23 mouse cellular contexts compared by ENCODE assay signal in genomic region chr15:72264619-72265018, GRCm38 (mm10).
DNase-seq lines count a peak whose midpoint lies in the region; ATAC-seq and TF ChIP-seq lines count a peak whose summit lies in the region.
"Had no signal": no experiment of that assay in that cellular context is flagged by ENCODE, and none has a peak within 500 bp of the region (broad histone marks: within the 10 kb centered on the region; RNA-seq: fewer than 3 reads in every experiment).

No protein-coding gene starts in this region.

- TF ChIP-seq POLR2A in brain, embryonic 14.5 days (IDR thresholded peaks at IDR 0.05; ENCODE audit: borderline replicate concordance, extremely low read depth, insufficient read depth, insufficient read length, poor library complexity, severe bottlenecking) = no peak

- H3K27ac ChIP-seq in forebrain, postnatal 0 days (ENCODE audit: low read depth, low read length) = peak overlapping the region; percentile 40; the same call in 1 of the 2 replicates
- H3K27ac ChIP-seq in forebrain, embryonic 15.5 days (replicated peaks) = no peak overlapping the region
- H3K27ac ChIP-seq in hindbrain, postnatal 0 days = no peak overlapping the region
- H3K27ac ChIP-seq in hindbrain, embryonic 12.5 days = no peak overlapping the region
- H3K27ac ChIP-seq: embryonic facial prominence, embryonic 12.5 days; gastrocnemius, adult 2 months; heart, embryonic 13.5 days; hindbrain, embryonic 13.5 days; intestine, embryonic 15.5 days had no signal

- no peak overlapping the region for H3K9ac ChIP-seq in forebrain, postnatal 0 days
- no peak overlapping the region for H3K9ac ChIP-seq in forebrain, embryonic 15.5 days (replicated peaks)
- H3K9ac ChIP-seq in hindbrain, postnatal 0 days (replicated peaks; ENCODE audit: low read length) = no peak overlapping the region
- no peak overlapping the region for H3K9ac ChIP-seq in hindbrain, embryonic 12.5 days
- H3K9ac ChIP-seq: embryonic facial prominence, embryonic 12.5 days; heart, embryonic 13.5 days; hindbrain, embryonic 13.5 days; intestine, embryonic 15.5 days had no signal

- no peak overlapping the region for H3K4me2 ChIP-seq in forebrain, postnatal 0 days (ENCODE audit: low read depth)
- H3K4me2 ChIP-seq in forebrain, embryonic 15.5 days (replicated peaks) = no peak overlapping the region
- H3K4me2 ChIP-seq in hindbrain, postnatal 0 days (ENCODE audit: low read depth, low read length) = no peak overlapping the region
- no peak overlapping the region for H3K4me2 ChIP-seq in hindbrain, embryonic 12.5 days (replicated peaks)
- H3K4me2 ChIP-seq: embryonic facial prominence, embryonic 12.5 days; heart, embryonic 13.5 days; hindbrain, embryonic 13.5 days; intestine, embryonic 15.5 days had no signal

- H3K27me3 ChIP-seq in forebrain, postnatal 0 days (ENCODE audit: insufficient read depth, low read length) = no peaks in the 10 kb centered on the region
- H3K27me3 ChIP-seq in forebrain, embryonic 15.5 days = no peaks in the 10 kb centered on the region
- H3K27me3 ChIP-seq in hindbrain, postnatal 0 days (ENCODE audit: insufficient read depth, low read length) = no peaks in the 10 kb centered on the region
- no peaks in the 10 kb centered on the region for H3K27me3 ChIP-seq in hindbrain, embryonic 12.5 days
- H3K27me3 ChIP-seq: embryonic facial prominence, embryonic 12.5 days; heart, embryonic 13.5 days; hindbrain, embryonic 13.5 days; intestine, embryonic 15.5 days; Patski had no signal

- no peaks in the 10 kb centered on the region for H3K36me3 ChIP-seq in forebrain, postnatal 0 days (ENCODE audit: insufficient read depth)
- H3K36me3 ChIP-seq in forebrain, embryonic 15.5 days = no peaks in the 10 kb centered on the region
- no peaks in the 10 kb centered on the region for H3K36me3 ChIP-seq in hindbrain, postnatal 0 days (ENCODE audit: insufficient read depth, low read length)
- no peaks in the 10 kb centered on the region for H3K36me3 ChIP-seq in hindbrain, embryonic 12.5 days
- H3K36me3 ChIP-seq: embryonic facial prominence, embryonic 12.5 days; heart, embryonic 13.5 days; hindbrain, embryonic 13.5 days; intestine, embryonic 15.5 days had no signal

- H3K4me1 ChIP-seq in forebrain, postnatal 0 days (ENCODE audit: insufficient read depth) = no peaks in the 10 kb centered on the region
- no peaks in the 10 kb centered on the region for H3K4me1 ChIP-seq in forebrain, embryonic 15.5 days
- no peaks in the 10 kb centered on the region for H3K4me1 ChIP-seq in hindbrain, postnatal 0 days (ENCODE audit: insufficient read depth, low read length)
- H3K4me1 ChIP-seq in hindbrain, embryonic 12.5 days = no peaks in the 10 kb centered on the region
- H3K4me1 ChIP-seq: embryonic facial prominence, embryonic 12.5 days; heart, embryonic 13.5 days; hindbrain, embryonic 13.5 days; intestine, embryonic 15.5 days had no signal

- H3K4me3 ChIP-seq in forebrain, postnatal 0 days (ENCODE audit: low read depth, low read length) = no peak overlapping the region
- H3K4me3 ChIP-seq in forebrain, embryonic 15.5 days = no peak overlapping the region
- no peak overlapping the region for H3K4me3 ChIP-seq in hindbrain, postnatal 0 days (ENCODE audit: low read length)
- H3K4me3 ChIP-seq in hindbrain, embryonic 12.5 days = no peak overlapping the region
- H3K4me3 ChIP-seq: embryonic facial prominence, embryonic 12.5 days; gastrocnemius, adult 2 months; heart, embryonic 13.5 days; hindbrain, embryonic 13.5 days; intestine, embryonic 15.5 days had no signal

- peak; percentile 92 for ATAC-seq in forebrain, postnatal 0 days
- no peak for ATAC-seq in forebrain, embryonic 15.5 days (replicated peaks)
- peak; percentile 27; the same call in 1 of the 2 replicates for ATAC-seq in hindbrain, postnatal 0 days
- ATAC-seq in hindbrain, embryonic 12.5 days (ENCODE audit: low FRiP score) = no peak
- ATAC-seq in megakaryocyte, adult 5-6 weeks (ENCODE audit: poor library complexity, severe bottlenecking) = no peak
- ATAC-seq: forebrain, embryonic 16.5 days; intestine, embryonic 15.5 days; Patski had no signal

- WGBS in forebrain, postnatal 0 days = 70% methylated on average over 3 of the region's 3 CpGs
- WGBS in forebrain, embryonic 15.5 days = 83% methylated on average over 3 of the region's 3 CpGs
- 62% methylated on average over 3 of the region's 3 CpGs for WGBS in hindbrain, postnatal 0 days
- 70% methylated on average over 3 of the region's 3 CpGs for WGBS in hindbrain, embryonic 12.5 days

- DNase-seq in forebrain, postnatal 0 days = peak; percentile 42
- DNase-seq in hindbrain, postnatal 0 days (ENCODE audit: low spot score) = no peak
- peak; percentile 5 for DNase-seq in right cerebral cortex, postnatal 25 days
- DNase-seq in right cerebral cortex, postnatal 36 days (ENCODE audit: low spot score in 2 of 2) = no peak
- DNase-seq in brain, embryonic 14.5 days (ENCODE audit: low read depth) = peak; percentile 22
- DNase-seq: adrenal gland, adult 2 months; adrenal gland, postnatal 25 days; cerebellum, adult 11-12 months; cerebellum, adult 9-10 months; cerebellum, postnatal 25 days; gastrocnemius, adult 2 months; gastrocnemius, postnatal 25 days; heart, postnatal 4 days; kidney, adult 18-20 months had no signal

- peaks cover 3% of the 10 kb centered on the region; the same call in 1 of the 2 replicates for H3K9me3 ChIP-seq in forebrain, postnatal 0 days (ENCODE audit: low read length)
- 0 out of 2 replicates have a peak, but pooled peaks cover 6% of the 10 kb centered on the region for H3K9me3 ChIP-seq in forebrain, embryonic 15.5 days
- H3K9me3 ChIP-seq in hindbrain, postnatal 0 days (ENCODE audit: low read length) = peaks cover 4% of the 10 kb centered on the region
- peaks cover 5% of the 10 kb centered on the region; the same call in 1 of the 2 replicates for H3K9me3 ChIP-seq in hindbrain, embryonic 12.5 days (replicated peaks)
- H3K9me3 ChIP-seq: embryonic facial prominence, embryonic 12.5 days; intestine, embryonic 15.5 days had no signal

- no peak for TF ChIP-seq CTCF in forebrain, postnatal 0 days (IDR thresholded peaks at IDR 0.05; ENCODE audit: low read depth)
- no peak for TF ChIP-seq CTCF in hindbrain, postnatal 0 days (IDR thresholded peaks at IDR 0.05; ENCODE audit: low read depth)
- TF ChIP-seq CTCF in brain, embryonic 14.5 days (IDR thresholded peaks at IDR 0.05; ENCODE audit: borderline replicate concordance, extremely low read depth, insufficient read depth, insufficient read length) = no peak

Comparison
In these comparisons a context has a peak if more than half of its experiments do, and no peak if none do; other contexts are left out.
1. ATAC-seq: peak in forebrain, postnatal 0 days (single experiment) and hindbrain, postnatal 0 days (single experiment); none in forebrain, embryonic 15.5 days (single experiment), hindbrain, embryonic 12.5 days (single experiment) and megakaryocyte, adult 5-6 weeks (single experiment).
2. DNase-seq: peak in forebrain, postnatal 0 days (single experiment), right cerebral cortex, postnatal 25 days (single experiment) and brain, embryonic 14.5 days (single experiment); none in hindbrain, postnatal 0 days (single experiment) and right cerebral cortex, postnatal 36 days (0 of 2).